Mouse (Mus musculus) naive thymus-derived CD4-positive, alpha-beta T cell, adult 5 months (primary cell): ENCODE results near the gene Smarce1. TPM values are rescaled to one million over a fixed set of nuclear protein-coding genes. Genes with fewer than 3 reads are reported as not detected.

Source experiments
- polyA plus RNA-seq: library from polyadenylated mRNA; unstranded; fragments of 100-300 nt; shearing (Covaris generic); gene quantifications from one replicate; pipeline ENCODE4 v1.2.1, GENCODE M21; 2017

Gene Smarce1
- 229 TPM for polyA plus RNA-seq

DNA sequence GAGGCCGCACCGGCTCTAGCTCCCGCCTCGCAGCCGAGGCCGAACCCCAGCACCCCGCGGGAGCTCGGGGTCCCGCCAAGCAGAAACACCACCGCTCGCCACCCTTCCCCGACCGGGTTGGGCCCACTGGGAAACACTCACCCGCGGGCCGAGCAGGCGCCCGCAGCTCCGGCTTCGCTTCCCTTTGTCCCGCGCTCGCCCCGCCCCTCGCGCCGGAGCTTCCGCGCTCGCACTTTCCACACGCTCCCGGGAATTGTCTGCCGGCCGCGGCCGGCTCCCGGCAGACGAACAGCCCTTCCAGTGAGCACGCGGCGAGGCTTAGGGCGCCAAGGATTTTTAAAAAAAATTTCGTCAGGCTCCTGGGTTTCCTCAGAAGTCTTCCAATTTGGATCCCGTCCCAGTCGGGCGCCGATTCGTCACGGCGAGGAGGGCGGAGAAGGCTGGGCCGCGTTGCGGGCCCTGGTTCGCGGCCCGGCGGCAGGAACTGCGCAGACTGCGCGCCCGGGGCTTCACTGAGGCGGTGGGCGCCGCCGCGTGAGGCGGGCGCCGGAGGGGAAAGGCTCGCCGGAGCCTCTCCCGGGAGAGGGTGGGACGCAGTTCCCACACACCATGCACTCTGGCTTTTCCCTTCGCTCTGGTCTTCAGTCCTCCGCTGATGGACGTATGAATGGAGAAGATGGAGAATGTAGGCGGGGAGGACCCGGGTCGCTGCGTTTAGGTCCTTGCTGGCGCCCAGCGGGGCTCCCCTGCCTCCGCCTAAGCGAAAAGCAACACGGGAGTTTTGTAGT is at the start of gene Smarce1:
Gene Smarce1 (minus strand): TSS at position 757 of the 788 bp plus-strand sequence.

GRCm38 (mm10) chr11:99243820-99244374 is 13.1 kb upstream of the Smarce1 start, which contains the start of gene Krt222:
Gene Krt222 (minus strand): TSS chr11:99244085.

Other genes with a start within 250 kb of the Smarce1 start
- gene Gjd3, start 248.0 kb downstream of the Smarce1 start, polyA plus RNA-seq = 0.42 TPM
- gene Top2a, start 206.8 kb downstream of the Smarce1 start, polyA plus RNA-seq = 4.5 TPM
- 1,235 TPM for gene Igfbp4, start 189.8 kb downstream of the Smarce1 start, polyA plus RNA-seq
- 0.14 TPM for gene Tns4, start 141.7 kb downstream of the Smarce1 start, polyA plus RNA-seq
- 3,115 TPM for gene Ccr7, start 75.9 kb downstream of the Smarce1 start, polyA plus RNA-seq
- gene Krt222, start 13.1 kb upstream of the Smarce1 start, polyA plus RNA-seq = 0.58 TPM
- gene Krt24, start 54.2 kb upstream of the Smarce1 start, polyA plus RNA-seq = not detected
- not detected for gene Krt25, start 91.9 kb upstream of the Smarce1 start, polyA plus RNA-seq
- gene Krt26, start 106.9 kb upstream of the Smarce1 start, polyA plus RNA-seq = not detected
- not detected for gene Krt27, start 120.1 kb upstream of the Smarce1 start, polyA plus RNA-seq
- gene Krt28, start 143.9 kb upstream of the Smarce1 start, polyA plus RNA-seq = not detected
- 8.2 TPM for gene Krt10, start 158.3 kb upstream of the Smarce1 start, polyA plus RNA-seq
- gene Krt12, start 191.2 kb upstream of the Smarce1 start, polyA plus RNA-seq = not detected
- not detected for gene Krt20, start 207.1 kb upstream of the Smarce1 start, polyA plus RNA-seq